Mouse (Mus musculus): ENCODE measurements around the gene Tfap4. TPM values are rescaled to one million over a fixed set of nuclear protein-coding genes. Genes with fewer than 3 reads are reported as not detected.

Gene Tfap4
- polyA plus RNA-seq, 1 experiment from 2014 or later = 23.0 TPM

GRCm38 (mm10) chr16:4598041-4598440 is 38.4 kb upstream of the Tfap4 start:
- Histone ChIP-seq H3K27me3 (ENCODE audit: insufficient read depth, low read length) (no peaks in the 10 kb centered on the region), H3K4me2 (no peak overlapping the region), H3K36me3 (ENCODE audit: insufficient read depth) (no peaks in the 10 kb centered on the region; the same call in 1 of the 2 replicates), H3K9ac (no peak overlapping the region; the same call in 1 of the 2 replicates), H3K4me1 (ENCODE audit: insufficient read depth) (peaks cover 33% of the 10 kb centered on the region), H3K9me3 (ENCODE audit: low read depth, low read length) (no peaks in the 10 kb centered on the region), H3K4me3 (ENCODE audit: low read depth, low read length) (no peak overlapping the region), H3K27ac (ENCODE audit: low read depth) (no peak overlapping the region)
- no peak for TF ChIP-seq CTCF (IDR thresholded peaks at IDR 0.05; ENCODE audit: low read depth)
- DNase-seq (no peak), ATAC-seq (ENCODE audit: insufficient read depth) (no peak)
- 66% methylated on average over 5 of the region's 5 CpGs for WGBS

- H3K9ac ChIP-seq = peak overlapping the region; percentile 86
- H3K27me3 ChIP-seq (ENCODE audit: insufficient read depth, low read length) = no peaks in the 10 kb centered on the region
- no peak for TF ChIP-seq CTCF (IDR thresholded peaks at IDR 0.05; ENCODE audit: low read depth)
- peaks cover 27% of the 10 kb centered on the region for H3K4me1 ChIP-seq (ENCODE audit: insufficient read depth)
- DNase-seq (peak; percentile 64), ATAC-seq (ENCODE audit: insufficient read depth) (no peak)
- WGBS = 54% methylated on average over 7 of the region's 7 CpGs
- peak overlapping the region; percentile 88 for H3K4me2 ChIP-seq
- H3K4me3 ChIP-seq (ENCODE audit: low read depth, low read length) = peak overlapping the region; percentile 83
- peak overlapping the region; percentile 54; the same call in 1 of the 2 replicates for H3K27ac ChIP-seq (ENCODE audit: low read depth)
- H3K9me3 ChIP-seq (ENCODE audit: low read depth, low read length) = no peaks in the 10 kb centered on the region
- no peaks in the 10 kb centered on the region; the same call in 1 of the 2 replicates for H3K36me3 ChIP-seq (ENCODE audit: insufficient read depth)
These were observed 37.6 kb upstream of the Tfap4 start for GRCm38 (mm10) chr16:4597296-4597695.

- Histone ChIP-seq H3K9ac (peak overlapping the region; percentile 86), H3K4me1 (ENCODE audit: insufficient read depth) (peaks cover 23% of the 10 kb centered on the region), H3K4me3 (ENCODE audit: low read depth, low read length) (peak overlapping the region; percentile 83), H3K27me3 (ENCODE audit: insufficient read depth, low read length) (no peaks in the 10 kb centered on the region), H3K4me2 (peak overlapping the region; percentile 88), H3K27ac (ENCODE audit: low read depth) (peak overlapping the region; percentile 54; the same call in 1 of the 2 replicates), H3K9me3 (ENCODE audit: low read depth, low read length) (no peaks in the 10 kb centered on the region), H3K36me3 (ENCODE audit: insufficient read depth) (no peaks in the 10 kb centered on the region; the same call in 1 of the 2 replicates)
- no peak for ATAC-seq (ENCODE audit: insufficient read depth)
- no peak for TF ChIP-seq CTCF (IDR thresholded peaks at IDR 0.05; ENCODE audit: low read depth)
- 53% methylated on average over 2 of the region's 2 CpGs for WGBS
- no peak for DNase-seq
These were observed 37.2 kb upstream of the Tfap4 start for GRCm38 (mm10) chr16:4596836-4597235.

- H3K9me3 ChIP-seq (ENCODE audit: low read depth, low read length) = no peaks in the 10 kb centered on the region
- H3K4me2 ChIP-seq = peak overlapping the region; percentile 88
- peak; percentile 61 for DNase-seq
- 0 out of 2 replicates have a peak, but pooled peaks have one; percentile 5 for ATAC-seq (ENCODE audit: insufficient read depth)
- H3K27me3 ChIP-seq (ENCODE audit: insufficient read depth, low read length) = no peaks in the 10 kb centered on the region
- H3K4me3 ChIP-seq (ENCODE audit: low read depth, low read length) = peak overlapping the region; percentile 83
- H3K27ac ChIP-seq (ENCODE audit: low read depth) = peak overlapping the region; percentile 75; the same call in 1 of the 2 replicates
- H3K36me3 ChIP-seq (ENCODE audit: insufficient read depth) = no peaks in the 10 kb centered on the region; the same call in 1 of the 2 replicates
- WGBS = 16% methylated on average over 3 of the region's 3 CpGs
- H3K4me1 ChIP-seq (ENCODE audit: insufficient read depth) = peaks cover 23% of the 10 kb centered on the region
- no peak for TF ChIP-seq CTCF (IDR thresholded peaks at IDR 0.05; ENCODE audit: low read depth)
- peak overlapping the region; percentile 86 for H3K9ac ChIP-seq
These were observed 36.6 kb upstream of the Tfap4 start for GRCm38 (mm10) chr16:4596141-4596728.

- DNase-seq (peak; percentile 52), ATAC-seq (ENCODE audit: insufficient read depth) (peak; percentile 23)
- Histone ChIP-seq H3K9me3 (ENCODE audit: low read depth, low read length) (no peaks in the 10 kb centered on the region), H3K4me1 (ENCODE audit: insufficient read depth) (peaks cover 23% of the 10 kb centered on the region), H3K27ac (ENCODE audit: low read depth) (peak overlapping the region; percentile 94), H3K4me3 (ENCODE audit: low read depth, low read length) (peak overlapping the region; percentile 83), H3K27me3 (ENCODE audit: insufficient read depth, low read length) (no peaks in the 10 kb centered on the region), H3K4me2 (peak overlapping the region; percentile 88), H3K36me3 (ENCODE audit: insufficient read depth) (peaks cover 2% of the 10 kb centered on the region; the same call in 1 of the 2 replicates), H3K9ac (peak overlapping the region; percentile 86)
- peak; percentile 20; the same call in 1 of the 2 replicates for TF ChIP-seq CTCF (IDR thresholded peaks at IDR 0.05; ENCODE audit: low read depth)
- 3% methylated on average over 5 of the region's 5 CpGs for WGBS
These were observed 35.9 kb upstream of the Tfap4 start for GRCm38 (mm10) chr16:4595527-4595963.

GRCm38 (mm10) chr16:4594814-4595526 is 35.3 kb upstream of the Tfap4 start:
- Histone ChIP-seq H3K4me2 (peak overlapping the region; percentile 88), H3K9me3 (ENCODE audit: low read depth, low read length) (no peaks in the 10 kb centered on the region), H3K4me3 (ENCODE audit: low read depth, low read length) (peak overlapping the region; percentile 83), H3K27ac (ENCODE audit: low read depth) (peak overlapping the region; percentile 94), H3K9ac (peak overlapping the region; percentile 86), H3K27me3 (ENCODE audit: insufficient read depth, low read length) (no peaks in the 10 kb centered on the region), H3K4me1 (ENCODE audit: insufficient read depth) (peaks cover 23% of the 10 kb centered on the region), H3K36me3 (ENCODE audit: insufficient read depth) (peaks cover 5% of the 10 kb centered on the region; the same call in 1 of the 2 replicates)
- peak; percentile 68 for DNase-seq
- ATAC-seq (ENCODE audit: insufficient read depth) = peak; percentile 52
- no peak for TF ChIP-seq CTCF (IDR thresholded peaks at IDR 0.05; ENCODE audit: low read depth)
- WGBS = under 1% methylated on average over 47 of the region's 52 CpGs
